Mouse (Mus musculus) urinary bladder, postnatal 0 days (tissue): ENCODE measurements around the gene Taar7e. TPM values are rescaled to one million over a fixed set of nuclear protein-coding genes. Genes with fewer than 3 reads are reported as not detected.

Experiments used
- polyA plus RNA-seq: library from polyadenylated mRNA; unstranded; fragments of >200 nt; fragmentation: Nextera tagmentation; extraction: Ambion mirVana; gene quantifications from 2 replicates; pipeline ENCODE4 v1.2.1, GENCODE M21; 2015

Taar7e gene
- not detected in 2 replicates for polyA plus RNA-seq

DNA sequence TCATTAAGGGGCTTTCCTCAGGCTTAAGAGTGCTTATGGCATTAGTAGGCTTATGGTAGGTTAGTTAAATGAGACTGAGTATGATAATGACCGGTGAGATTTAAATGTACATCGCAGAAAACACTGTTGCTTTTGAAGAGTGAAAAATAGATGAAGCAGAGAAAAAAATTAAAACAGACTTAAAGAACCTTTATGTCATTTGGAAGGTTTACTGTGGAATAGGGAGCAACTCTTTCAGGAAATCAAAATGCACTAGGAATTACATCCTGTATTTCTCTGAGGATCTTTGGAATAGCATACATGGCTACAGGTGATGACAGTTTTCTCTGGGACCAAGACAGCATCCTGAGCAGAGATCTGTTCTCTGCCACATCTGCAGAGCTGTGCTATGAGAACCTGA is at the start of gene Taar7e:
TSS of gene Taar7e (plus strand) at position 301 of the 400 bp plus-strand sequence.

DNA sequence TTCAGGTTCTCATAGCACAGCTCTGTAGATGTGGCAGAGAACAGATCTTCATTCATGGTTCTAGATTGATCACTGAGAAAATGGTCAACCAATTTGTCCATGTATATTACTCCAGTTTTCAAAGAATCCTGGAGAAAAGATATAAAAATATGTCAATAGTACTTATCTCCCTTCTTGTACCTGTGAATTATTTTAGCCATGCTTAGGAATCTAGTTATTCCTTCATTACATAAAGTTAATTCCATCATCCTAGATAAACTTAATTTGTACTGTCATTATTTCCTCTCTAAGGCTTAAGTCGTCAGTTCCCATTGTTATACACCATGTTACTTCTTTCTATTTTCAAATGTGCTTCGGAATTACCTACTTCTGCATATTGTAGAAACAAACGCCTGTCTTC is 44.0 kb upstream of the Taar7e start, which contains the start of gene Taar7a:
TSS of gene Taar7a (minus strand) at position 101 of the 400 bp plus-strand sequence.

DNA sequence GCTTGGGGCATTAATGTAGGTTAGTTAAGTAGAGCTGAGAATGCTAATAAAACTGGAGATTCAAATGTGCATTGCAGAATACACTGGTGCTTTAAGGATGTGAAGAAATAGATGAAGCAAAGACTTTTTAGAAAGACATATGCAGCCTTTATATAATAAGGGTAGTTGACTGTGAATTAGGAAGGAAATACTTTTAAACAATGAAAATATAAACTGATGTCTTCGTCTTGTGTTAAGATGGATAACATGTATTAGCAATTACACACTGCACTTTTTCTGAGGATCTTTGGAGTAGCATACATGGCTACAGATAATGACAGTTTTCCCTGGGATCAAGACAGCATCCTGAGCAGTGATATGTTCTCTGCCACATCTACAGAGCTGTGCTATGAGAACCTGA is 37.8 kb upstream of the Taar7e start, which contains the start of gene Taar7b:
TSS of gene Taar7b (plus strand) at position 301 of the 400 bp plus-strand sequence.

DNA sequence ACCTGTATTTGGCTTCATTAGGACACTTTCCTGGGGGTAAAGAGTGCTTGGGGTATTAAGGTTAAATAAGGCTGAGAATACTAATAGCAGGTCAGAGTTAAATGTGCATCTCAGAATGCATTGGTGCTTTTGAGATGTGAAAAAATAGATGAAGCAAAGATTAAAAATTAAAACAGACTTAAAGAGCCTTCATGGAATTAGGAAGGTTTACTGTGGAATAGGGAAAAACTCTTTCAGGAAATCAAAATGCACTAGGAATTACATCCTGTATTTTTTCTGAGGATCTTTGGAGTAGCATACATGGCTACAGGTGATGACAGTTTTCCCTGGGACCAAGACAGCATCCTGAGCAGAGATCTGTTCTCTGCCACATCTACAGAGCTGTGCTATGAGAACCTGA is 10.5 kb upstream of the Taar7e start, which contains the start of gene Taar7d:
TSS of gene Taar7d (plus strand) at position 301 of the 400 bp plus-strand sequence.

DNA sequence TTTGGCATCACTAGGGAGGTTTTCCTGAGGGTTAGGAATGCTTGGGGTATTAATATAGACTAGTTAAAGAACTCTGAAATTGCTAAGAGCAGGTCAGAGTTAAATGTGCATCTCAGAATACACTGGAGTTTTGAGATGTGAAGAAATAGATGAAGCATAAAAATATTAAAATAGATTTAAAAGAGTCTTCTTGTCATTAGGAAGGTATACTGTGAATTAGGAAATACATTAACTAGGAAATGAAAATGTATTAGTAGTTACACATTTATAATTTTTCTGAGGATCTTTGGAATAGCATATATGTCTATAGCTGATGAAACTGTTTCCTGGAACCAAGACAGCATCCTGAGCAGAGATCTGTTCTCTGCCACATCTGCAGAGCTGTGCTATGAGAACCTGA is 11.8 kb downstream of the Taar7e start, which contains the start of gene Taar7f:
TSS of gene Taar7f (plus strand) at position 301 of the 400 bp plus-strand sequence.

DNA sequence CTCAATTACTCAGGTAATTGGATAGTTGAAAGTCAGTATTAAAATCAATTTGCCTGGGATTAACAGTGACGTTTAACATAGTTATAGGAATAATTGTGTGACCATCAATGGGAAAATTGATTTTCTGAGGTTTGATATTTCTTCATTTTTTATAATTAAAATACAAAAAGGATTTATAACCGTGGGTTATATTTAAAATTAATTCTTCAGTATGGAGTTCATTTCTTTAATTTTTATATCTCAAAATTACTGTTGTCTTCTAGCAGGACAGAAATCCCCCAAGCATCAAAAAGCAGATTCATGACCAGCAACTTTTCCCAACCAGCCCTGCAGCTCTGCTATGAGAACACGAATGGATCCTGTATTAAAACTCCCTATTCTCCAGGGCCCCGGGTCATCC is 38.8 kb downstream of the Taar7e start, which contains the start of gene Taar8a:
TSS of gene Taar8a (plus strand) at position 301 of the 400 bp plus-strand sequence.

Other genes starting within 250 kb of the Taar7e start
- gene Slc18b1, start 240.6 kb upstream of the Taar7e start, polyA plus RNA-seq, result 17.7 and 30.9 TPM in 2 replicates
- 0.19 and 0.26 TPM in 2 replicates for gene Vnn3, start 186.2 kb upstream of the Taar7e start, polyA plus RNA-seq
- 1.3 and 2.5 TPM in 2 replicates for gene Vnn1, start 142.9 kb upstream of the Taar7e start, polyA plus RNA-seq
- gene Taar1, start 117.3 kb upstream of the Taar7e start, polyA plus RNA-seq, result not detected in 2 replicates
- not detected in 2 replicates for gene Taar2, start 99.0 kb upstream of the Taar7e start, polyA plus RNA-seq
- not detected in 2 replicates for gene Taar3, start 88.1 kb upstream of the Taar7e start, polyA plus RNA-seq
- not detected in 2 replicates for gene Taar4, start 77.1 kb upstream of the Taar7e start, polyA plus RNA-seq
- gene Taar5, start 66.9 kb upstream of the Taar7e start, polyA plus RNA-seq, result not detected in 2 replicates
- not detected in 2 replicates for gene Taar6, start 52.0 kb upstream of the Taar7e start, polyA plus RNA-seq
- not detected in 2 replicates for gene Taar7a, start 44.1 kb upstream of the Taar7e start, polyA plus RNA-seq
- gene Taar7b, start 37.7 kb upstream of the Taar7e start, polyA plus RNA-seq, result not detected in 2 replicates
- not detected in 2 replicates for gene Taar7d, start 10.4 kb upstream of the Taar7e start, polyA plus RNA-seq
- not detected in 2 replicates for gene Taar7f, start 11.9 kb downstream of the Taar7e start, polyA plus RNA-seq
- not detected in 2 replicates for gene Taar8a, start 38.9 kb downstream of the Taar7e start, polyA plus RNA-seq
- gene Taar8b, start 54.7 kb downstream of the Taar7e start, polyA plus RNA-seq, result not detected in 2 replicates
- not detected in 2 replicates for gene Taar8c, start 64.3 kb downstream of the Taar7e start, polyA plus RNA-seq
- gene Taar9, start 71.9 kb downstream of the Taar7e start, polyA plus RNA-seq, result not detected in 2 replicates
- gene Stx7, start 111.7 kb downstream of the Taar7e start, polyA plus RNA-seq, result 74.7 and 89.6 TPM in 2 replicates
- 7.4 and 7.9 TPM in 2 replicates for gene Moxd1, start 185.9 kb downstream of the Taar7e start, polyA plus RNA-seq